Mouse (Mus musculus): ENCODE data around the gene Tcf23. TPM values are rescaled to one million over a fixed set of nuclear protein-coding genes. Genes with fewer than 3 reads are reported as not detected.
A peak's percentile ranks its signal among the peaks of the same experiment; 100 is the strongest.

The Tcf23 gene
- polyA plus RNA-seq, 1 experiment from 2014 or later, result 0.40 TPM

- Histone ChIP-seq H3K27ac (ENCODE audit: low read length) (no peak overlapping the region), H3K36me3 (ENCODE audit: control insufficient read depth, insufficient read depth, low read length) (peaks cover 39% of the 10 kb centered on the region), H3K4me2 (ENCODE audit: low read depth, low read length) (no peak overlapping the region), H3K27me3 (ENCODE audit: control insufficient read depth, insufficient read depth, low read depth, low read length) (no peaks in the 10 kb centered on the region), H3K9ac (ENCODE audit: low read length) (no peak overlapping the region), H3K9me3 (ENCODE audit: control insufficient read depth, low read length) (no peaks in the 10 kb centered on the region), H3K4me1 (replicated peaks; ENCODE audit: control insufficient read depth, insufficient read depth, low read length) (peaks cover 18% of the 10 kb centered on the region), H3K4me3 (ENCODE audit: low read length) (no peak overlapping the region)
- ATAC-seq (ENCODE audit: low read depth), result no peak
- 93% methylated on average over 6 of the region's 6 CpGs for WGBS
Observed at GRCm38 (mm10) chr5:30955751-30956150, 12.7 kb upstream of the Tcf23 start.

- H3K9ac ChIP-seq (ENCODE audit: low read length), result no peak overlapping the region
- WGBS, result 89% methylated on average over 6 of the region's 6 CpGs
- H3K27me3 ChIP-seq (ENCODE audit: control insufficient read depth, insufficient read depth, low read depth, low read length), result no peaks in the 10 kb centered on the region
- H3K4me2 ChIP-seq (ENCODE audit: low read depth, low read length), result no peak overlapping the region
- H3K9me3 ChIP-seq (ENCODE audit: control insufficient read depth, low read length), result no peaks in the 10 kb centered on the region
- peaks cover 32% of the 10 kb centered on the region for H3K36me3 ChIP-seq (ENCODE audit: control insufficient read depth, insufficient read depth, low read length)
- H3K4me3 ChIP-seq (ENCODE audit: low read length), result no peak overlapping the region
- no peak overlapping the region for H3K27ac ChIP-seq (ENCODE audit: low read length)
- H3K4me1 ChIP-seq (replicated peaks; ENCODE audit: control insufficient read depth, insufficient read depth, low read length), result peaks cover 15% of the 10 kb centered on the region
- no peak for ATAC-seq (ENCODE audit: low read depth)
Observed at GRCm38 (mm10) chr5:30957891-30958290, 10.6 kb upstream of the Tcf23 start.

- Histone ChIP-seq H3K4me2 (ENCODE audit: low read depth, low read length) (peak overlapping the region; percentile 81), H3K4me3 (ENCODE audit: low read length) (peak overlapping the region; percentile 69), H3K27me3 (ENCODE audit: control insufficient read depth, insufficient read depth, low read depth, low read length) (no peaks in the 10 kb centered on the region), H3K9ac (ENCODE audit: low read length) (peak overlapping the region; percentile 81), H3K36me3 (ENCODE audit: control insufficient read depth, insufficient read depth, low read length) (peaks cover 23% of the 10 kb centered on the region), H3K27ac (ENCODE audit: low read length) (peak overlapping the region; percentile 85; the same call in 1 of the 2 replicates), H3K4me1 (replicated peaks; ENCODE audit: control insufficient read depth, insufficient read depth, low read length) (peaks cover 15% of the 10 kb centered on the region), H3K9me3 (ENCODE audit: control insufficient read depth, low read length) (no peaks in the 10 kb centered on the region)
- no peak for ATAC-seq (ENCODE audit: low read depth)
- WGBS, result 19% methylated on average over 19 of the region's 19 CpGs
Observed at GRCm38 (mm10) chr5:30959198-30959854, 9.1 kb upstream of the Tcf23 start.

DNA sequence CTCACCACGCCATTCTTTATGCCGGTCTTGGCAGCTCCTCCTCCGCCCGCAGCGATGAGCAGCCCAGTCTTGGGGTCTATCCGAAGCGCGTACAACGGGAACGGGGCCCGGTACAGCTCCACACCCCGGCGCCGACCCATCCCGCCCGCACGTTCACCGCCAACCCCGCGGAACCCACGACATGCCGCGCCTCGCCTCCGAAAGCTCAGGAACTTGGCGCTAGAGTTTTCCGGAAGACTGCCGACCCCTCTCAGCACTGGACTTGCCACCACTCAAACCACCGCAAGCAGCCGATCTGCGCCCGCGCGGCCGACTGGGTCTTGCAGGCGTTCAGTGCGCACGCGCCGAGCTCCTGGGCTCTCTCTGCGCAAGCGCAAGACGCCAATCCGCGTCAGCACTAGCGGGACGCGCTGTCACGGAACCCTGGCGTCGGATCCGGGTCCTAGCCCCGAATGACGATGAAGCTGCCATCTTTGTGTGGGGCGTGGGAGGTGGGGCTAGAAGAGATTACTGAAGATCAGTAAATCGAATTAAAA is 8.4 kb upstream of the Tcf23 start, which contains the start of gene Preb:
Preb (minus strand) TSS at position 396 of the 536 bp plus-strand sequence.
- ATAC-seq (ENCODE audit: low read depth), result peak; percentile 97
- Histone ChIP-seq H3K4me3 (ENCODE audit: low read length) (peak within 1 kb of the TSS; percentile 69), H3K27me3 (ENCODE audit: control insufficient read depth, insufficient read depth, low read depth, low read length) (no peaks in the 10 kb centered on the region), H3K4me2 (ENCODE audit: low read depth, low read length) (peak within 1 kb of the TSS; percentile 81), H3K36me3 (ENCODE audit: control insufficient read depth, insufficient read depth, low read length) (peaks cover 16% of the 10 kb centered on the region), H3K4me1 (replicated peaks; ENCODE audit: control insufficient read depth, insufficient read depth, low read length) (peaks cover 15% of the 10 kb centered on the region), H3K27ac (ENCODE audit: low read length) (peak within 1 kb of the TSS; percentile 85), H3K9ac (ENCODE audit: low read length) (peak within 1 kb of the TSS; percentile 81), H3K9me3 (ENCODE audit: control insufficient read depth, low read length) (no peaks in the 10 kb centered on the region)
- under 1% methylated on average over 56 of the region's 56 CpGs for WGBS

DNA sequence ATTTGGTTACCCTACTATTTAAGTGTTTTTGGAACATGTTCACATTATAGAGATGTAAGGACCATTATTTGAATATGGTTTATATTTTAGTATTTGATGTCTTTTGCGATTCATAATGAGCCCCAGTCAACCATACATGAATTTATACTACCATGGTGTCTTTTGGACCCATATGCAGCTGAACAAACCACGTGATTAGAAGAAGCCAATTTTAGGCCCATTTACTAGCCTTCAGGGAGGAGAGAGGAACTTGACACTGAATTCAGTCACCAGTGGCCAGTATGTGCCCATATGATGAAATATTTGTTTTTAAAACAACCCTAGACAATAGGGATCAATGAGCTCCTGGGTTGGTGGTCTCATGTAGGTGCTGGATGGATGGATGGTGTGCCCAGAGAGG is 7.6 kb upstream of the Tcf23 start:
- H3K9me3 ChIP-seq (ENCODE audit: control insufficient read depth, low read length), result no peaks in the 10 kb centered on the region
- H3K27me3 ChIP-seq (ENCODE audit: control insufficient read depth, insufficient read depth, low read depth, low read length), result no peaks in the 10 kb centered on the region
- peaks cover 12% of the 10 kb centered on the region for H3K36me3 ChIP-seq (ENCODE audit: control insufficient read depth, insufficient read depth, low read length)
- no peak overlapping the region; the same call in 1 of the 2 replicates for H3K4me3 ChIP-seq (ENCODE audit: low read length)
- peak overlapping the region; percentile 62 for H3K4me2 ChIP-seq (ENCODE audit: low read depth, low read length)
- H3K9ac ChIP-seq (ENCODE audit: low read length), result no peak overlapping the region
- H3K4me1 ChIP-seq (replicated peaks; ENCODE audit: control insufficient read depth, insufficient read depth, low read length), result peaks cover 15% of the 10 kb centered on the region
- H3K27ac ChIP-seq (ENCODE audit: low read length), result no peak overlapping the region; the same call in 1 of the 2 replicates
- ATAC-seq (ENCODE audit: low read depth), result no peak
- WGBS, result 79% methylated on average over 2 of the region's 2 CpGs

DNA sequence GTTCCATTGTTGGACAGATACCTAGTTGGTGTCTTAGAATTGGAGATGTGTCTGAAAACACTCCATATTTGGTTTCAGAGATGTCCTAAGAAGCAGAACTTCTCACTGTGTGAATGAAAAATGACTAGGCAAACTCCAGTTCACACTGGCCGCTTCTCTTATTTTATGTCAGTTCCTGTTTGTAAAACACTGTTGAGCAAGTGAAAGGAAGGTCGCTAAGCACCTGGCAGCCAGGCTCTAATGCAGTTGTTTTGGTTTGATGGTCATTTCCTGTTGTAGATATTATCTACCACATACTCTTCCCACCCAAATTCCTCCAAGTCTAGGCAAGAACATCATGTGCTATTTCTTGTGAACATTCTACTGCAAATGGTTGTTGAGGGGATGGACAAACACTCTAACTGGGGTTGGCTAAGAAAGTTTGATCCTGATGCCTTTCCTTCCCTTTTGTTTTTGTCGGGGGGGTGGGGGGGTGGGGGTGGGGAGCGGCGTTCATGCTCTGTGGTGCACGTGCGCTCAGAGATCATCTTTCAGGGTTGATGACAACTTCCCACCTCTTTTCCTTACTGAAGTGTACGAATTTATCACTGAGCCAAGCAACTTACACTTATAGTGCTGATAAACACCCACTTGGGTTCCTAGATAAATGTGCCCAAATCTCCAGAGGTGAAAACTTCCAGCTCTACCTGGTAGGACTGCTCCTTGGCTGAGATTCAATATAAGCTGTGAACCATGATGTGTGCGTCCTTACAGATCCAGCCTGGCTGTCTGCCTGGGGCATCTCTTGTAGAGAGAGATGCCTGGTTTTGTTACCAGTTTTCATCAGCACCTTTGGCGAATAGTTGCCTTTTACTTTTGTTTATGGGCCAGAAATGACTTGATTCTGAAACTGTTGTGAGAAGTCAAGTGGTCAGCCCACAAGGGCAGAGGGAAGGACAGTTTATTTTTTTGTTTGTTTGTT is 6.6 kb upstream of the Tcf23 start:
- ATAC-seq (ENCODE audit: low read depth), result no peak
- Histone ChIP-seq H3K4me1 (replicated peaks; ENCODE audit: control insufficient read depth, insufficient read depth, low read length) (peaks cover 15% of the 10 kb centered on the region), H3K4me2 (ENCODE audit: low read depth, low read length) (no peak overlapping the region), H3K27me3 (ENCODE audit: control insufficient read depth, insufficient read depth, low read depth, low read length) (no peaks in the 10 kb centered on the region), H3K9me3 (ENCODE audit: control insufficient read depth, low read length) (no peaks in the 10 kb centered on the region), H3K36me3 (ENCODE audit: control insufficient read depth, insufficient read depth, low read length) (peaks cover 10% of the 10 kb centered on the region), H3K9ac (ENCODE audit: low read length) (no peak overlapping the region), H3K27ac (ENCODE audit: low read length) (no peak overlapping the region), H3K4me3 (ENCODE audit: low read length) (no peak overlapping the region)
- WGBS, result 50% methylated on average over 10 of the region's 10 CpGs

GRCm38 (mm10) chr5:30963916-30964315 is 4.5 kb upstream of the Tcf23 start:
- no peaks in the 10 kb centered on the region for H3K27me3 ChIP-seq (ENCODE audit: control insufficient read depth, insufficient read depth, low read depth, low read length)
- H3K36me3 ChIP-seq (ENCODE audit: control insufficient read depth, insufficient read depth, low read length), result no peaks in the 10 kb centered on the region
- H3K4me3 ChIP-seq (ENCODE audit: low read length), result no peak overlapping the region
- H3K4me1 ChIP-seq (replicated peaks; ENCODE audit: control insufficient read depth, insufficient read depth, low read length), result peaks cover 5% of the 10 kb centered on the region
- no peak for ATAC-seq (ENCODE audit: low read depth)
- H3K9ac ChIP-seq (ENCODE audit: low read length), result no peak overlapping the region
- 70% methylated on average over 3 of the region's 3 CpGs for WGBS
- no peak overlapping the region for H3K4me2 ChIP-seq (ENCODE audit: low read depth, low read length)
- H3K27ac ChIP-seq (ENCODE audit: low read length), result no peak overlapping the region
- no peaks in the 10 kb centered on the region for H3K9me3 ChIP-seq (ENCODE audit: control insufficient read depth, low read length)

DNA sequence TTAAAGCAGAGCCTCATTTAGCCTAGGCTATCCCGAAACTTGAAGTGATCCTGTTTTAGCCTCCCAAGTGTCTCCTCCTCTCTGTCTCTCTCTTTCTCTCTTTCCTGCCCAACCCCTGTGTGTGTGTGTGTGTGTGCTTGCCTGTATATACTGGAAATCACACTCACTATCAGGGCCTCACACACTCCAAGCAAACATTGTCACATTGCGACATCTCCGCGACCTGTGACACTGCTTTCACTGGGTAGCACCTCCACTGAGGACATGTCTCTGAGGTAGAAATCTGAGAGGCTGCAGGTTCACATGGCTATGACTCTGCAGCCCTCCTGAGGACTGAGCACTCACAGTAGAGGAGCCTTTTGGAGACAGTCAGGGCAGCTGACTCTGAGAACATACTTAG is 2.3 kb upstream of the Tcf23 start:
- 87% methylated on average over 4 of the region's 4 CpGs for WGBS
- ATAC-seq (ENCODE audit: low read depth), result no peak

GRCm38 (mm10) chr5:30969440-30969839 is 978 bp downstream of the Tcf23 start:
- H3K27me3 ChIP-seq (ENCODE audit: control insufficient read depth, insufficient read depth, low read depth, low read length), result no peaks in the 10 kb centered on the region
- no peak overlapping the region for H3K9ac ChIP-seq (ENCODE audit: low read length)
- H3K9me3 ChIP-seq (ENCODE audit: control insufficient read depth, low read length), result no peaks in the 10 kb centered on the region
- WGBS, result 69% methylated on average over 2 of the region's 2 CpGs
- ATAC-seq (ENCODE audit: low read depth), result no peak
- H3K4me1 ChIP-seq (replicated peaks; ENCODE audit: control insufficient read depth, insufficient read depth, low read length), result no peaks in the 10 kb centered on the region; the same call in 1 of the 2 replicates
- H3K4me3 ChIP-seq (ENCODE audit: low read length), result no peak overlapping the region
- no peak overlapping the region for H3K4me2 ChIP-seq (ENCODE audit: low read depth, low read length)
- no peaks in the 10 kb centered on the region for H3K36me3 ChIP-seq (ENCODE audit: control insufficient read depth, insufficient read depth, low read length)
- H3K27ac ChIP-seq (ENCODE audit: low read length), result no peak overlapping the region

More for the DNA sequence above, 2.3 kb upstream of the Tcf23 start:
- no peaks in the 10 kb centered on the region; the same call in 1 of the 2 replicates for H3K4me1 ChIP-seq (replicated peaks; ENCODE audit: control insufficient read depth, insufficient read depth, low read length)
- H3K36me3 ChIP-seq (ENCODE audit: control insufficient read depth, insufficient read depth, low read length), result no peaks in the 10 kb centered on the region
- H3K27me3 ChIP-seq (ENCODE audit: control insufficient read depth, insufficient read depth, low read depth, low read length), result no peaks in the 10 kb centered on the region
- no peak overlapping the region for H3K4me2 ChIP-seq (ENCODE audit: low read depth, low read length)
- no peaks in the 10 kb centered on the region for H3K9me3 ChIP-seq (ENCODE audit: control insufficient read depth, low read length)
- H3K4me3 ChIP-seq (ENCODE audit: low read length), result no peak overlapping the region
- no peak overlapping the region for H3K9ac ChIP-seq (ENCODE audit: low read length)
- no peak overlapping the region for H3K27ac ChIP-seq (ENCODE audit: low read length)

Measured in lung, embryonic 16.5 days (tissue).